Mouse (Mus musculus) adrenal gland, postnatal 25 days (tissue): ENCODE measurements around the gene Gmds. TPM values are rescaled to one million over a fixed set of nuclear protein-coding genes. Genes with fewer than 3 reads are reported as not detected.

Experiments used
- DNase-seq: peaks from one replicate; pipeline ENCODE4 v3.0.0; 2021; ENCODE audit warnings: mixed read lengths
- total RNA-seq: library from RNA; stranded (reverse); gene quantifications from 2 replicates; pipeline ENCODE4 v1.2.3, GENCODE M21; 2021

Gene Gmds
- total RNA-seq, 1 experiment from 2014 or later: 4.9 TPM

DNA sequence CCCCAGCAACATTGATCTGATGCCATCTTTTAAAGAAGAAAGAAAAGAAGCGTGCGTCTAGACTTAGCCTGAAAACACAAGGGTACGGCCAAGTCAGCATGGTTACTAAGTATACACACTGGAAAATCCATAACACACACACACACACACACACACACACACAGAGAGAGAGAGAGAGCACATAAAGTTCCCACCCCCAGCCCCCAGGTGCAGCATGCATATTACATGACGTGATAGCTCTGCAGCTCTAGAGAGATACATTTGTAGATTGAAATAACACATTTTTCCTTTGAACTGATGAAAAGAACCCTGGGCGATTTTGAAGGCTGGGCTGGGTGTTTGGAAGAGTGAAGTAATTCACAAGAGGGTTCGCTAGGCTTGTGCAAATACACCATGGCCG, 553.8 kb downstream of the Gmds start:
- no peak for DNase-seq

- DNase-seq: no peak
Observed at GRCm38 (mm10) chr13:31782063-31782462, 556.5 kb downstream of the Gmds start.

DNA sequence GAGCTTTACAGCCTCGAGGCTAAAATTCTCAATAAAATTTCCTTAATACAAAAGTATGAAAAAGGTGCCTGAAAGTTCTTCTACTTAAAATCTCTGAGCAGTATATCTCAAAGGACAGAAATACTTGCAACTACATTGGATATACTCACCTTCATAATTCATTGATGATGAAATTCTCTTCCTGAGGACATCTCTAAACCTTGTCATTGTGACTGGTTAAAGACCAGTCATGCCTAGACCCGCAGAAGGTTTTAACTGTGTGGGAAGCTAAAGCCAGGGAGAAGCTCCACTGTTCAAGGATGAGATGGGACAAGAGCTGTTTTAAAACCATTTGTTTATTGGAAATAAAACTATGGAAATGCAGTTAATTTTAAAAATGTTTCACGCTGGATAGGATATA, 558.2 kb downstream of the Gmds start:
- DNase-seq: no peak

GRCm38 (mm10) chr13:31779281-31779981, 559.1 kb downstream of the Gmds start:
- no peak for DNase-seq

GRCm38 (mm10) chr13:31775762-31776161, 562.8 kb downstream of the Gmds start:
- no peak for DNase-seq

GRCm38 (mm10) chr13:31772882-31773281, 565.7 kb downstream of the Gmds start:
- no peak for DNase-seq
